Mouse (Mus musculus) CD4-positive, CD25-positive, alpha-beta regulatory T cell, adult 2 months (primary cell): Measurements from ENCODE around the gene Bricd5.

ENCODE experiments used
- DNase-seq: peaks from one replicate; pipeline ENCODE4 v3.0.0-alpha.2; 2012; ENCODE audit warnings: low read depth, low spot score

Gene Bricd5

GRCm38 (mm10) chr17:24461580-24461979, 12.1 kb upstream of the Bricd5 start:
- DNase-seq = peak; percentile 73

DNA sequence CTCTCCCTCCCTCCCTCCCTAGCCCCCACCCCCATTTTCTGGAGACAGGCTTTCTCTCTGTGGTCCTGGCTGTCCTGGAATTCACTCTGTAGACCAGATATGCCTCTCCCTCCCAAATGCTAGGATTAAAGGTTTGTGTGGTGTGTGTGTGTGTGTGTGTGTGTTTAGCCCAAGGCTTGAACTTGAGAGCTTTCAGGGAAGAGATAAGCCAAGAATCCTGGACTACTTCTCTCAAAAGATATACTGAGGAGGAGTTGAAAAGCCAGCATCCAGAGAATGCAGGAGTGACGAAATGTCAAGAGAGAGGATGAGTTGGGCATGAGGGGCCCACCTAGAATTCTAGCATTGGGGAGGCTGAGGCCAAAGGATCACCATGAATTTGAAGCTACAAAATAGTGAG, 10.8 kb upstream of the Bricd5 start:
- DNase-seq = no peak

GRCm38 (mm10) chr17:24463374-24464133, 10.1 kb upstream of the Bricd5 start:
- peak; percentile 26 for DNase-seq

DNA sequence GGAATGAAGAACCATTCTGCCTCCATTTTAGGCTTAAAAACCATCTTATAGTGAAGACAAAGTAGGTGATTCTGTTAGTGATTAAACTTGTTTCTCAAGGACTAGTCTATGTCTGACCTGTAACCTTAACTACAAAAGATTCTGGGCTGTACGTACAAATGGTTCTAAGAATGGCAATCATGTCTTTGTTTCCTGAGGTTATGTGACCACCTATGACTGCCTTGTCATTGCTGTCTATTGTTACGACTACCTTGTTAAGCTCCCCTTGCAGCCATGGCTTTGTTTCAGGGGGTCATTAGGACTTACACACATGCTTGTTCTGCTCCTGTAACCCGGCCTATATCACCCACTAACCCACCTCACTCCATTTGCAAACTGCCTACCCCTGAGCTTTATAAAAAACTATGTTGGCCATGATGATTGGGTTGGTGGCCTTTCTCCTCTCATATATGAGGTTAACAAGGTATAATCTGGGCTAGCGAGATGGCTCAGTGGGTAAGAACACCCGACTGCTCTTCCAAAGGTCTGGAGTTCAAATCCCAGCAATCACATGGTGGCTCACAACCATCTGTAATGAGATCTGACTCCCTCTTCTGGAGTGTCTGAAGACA, 4.9 kb upstream of the Bricd5 start:
- no peak for DNase-seq

DNA sequence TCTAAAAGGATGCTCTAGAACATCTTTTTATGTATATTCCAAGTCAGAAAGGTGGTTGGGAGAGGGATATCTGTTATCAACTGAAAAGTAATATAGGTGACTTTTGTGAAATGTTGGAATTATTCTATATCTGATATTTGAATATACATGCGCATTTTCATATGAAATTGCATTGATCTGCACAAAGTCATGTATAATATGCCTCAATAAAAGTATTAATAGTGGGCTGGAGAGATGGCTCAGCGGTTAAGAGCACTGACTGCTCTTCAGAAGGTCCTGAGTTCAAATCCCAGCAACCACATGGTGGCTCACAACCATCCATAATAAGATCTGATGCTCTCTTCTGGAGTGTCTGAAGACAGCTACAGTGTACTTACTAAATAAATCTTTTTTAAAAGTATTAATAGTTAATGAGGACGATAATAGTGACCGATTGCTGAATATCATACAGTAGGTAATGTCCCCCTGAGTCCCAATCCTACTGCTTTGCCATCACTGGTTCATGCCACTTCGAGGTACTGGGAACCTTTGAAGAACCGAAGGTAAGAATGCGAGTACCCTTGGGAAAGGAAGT, 4.3 kb upstream of the Bricd5 start:
- no peak for DNase-seq

DNA sequence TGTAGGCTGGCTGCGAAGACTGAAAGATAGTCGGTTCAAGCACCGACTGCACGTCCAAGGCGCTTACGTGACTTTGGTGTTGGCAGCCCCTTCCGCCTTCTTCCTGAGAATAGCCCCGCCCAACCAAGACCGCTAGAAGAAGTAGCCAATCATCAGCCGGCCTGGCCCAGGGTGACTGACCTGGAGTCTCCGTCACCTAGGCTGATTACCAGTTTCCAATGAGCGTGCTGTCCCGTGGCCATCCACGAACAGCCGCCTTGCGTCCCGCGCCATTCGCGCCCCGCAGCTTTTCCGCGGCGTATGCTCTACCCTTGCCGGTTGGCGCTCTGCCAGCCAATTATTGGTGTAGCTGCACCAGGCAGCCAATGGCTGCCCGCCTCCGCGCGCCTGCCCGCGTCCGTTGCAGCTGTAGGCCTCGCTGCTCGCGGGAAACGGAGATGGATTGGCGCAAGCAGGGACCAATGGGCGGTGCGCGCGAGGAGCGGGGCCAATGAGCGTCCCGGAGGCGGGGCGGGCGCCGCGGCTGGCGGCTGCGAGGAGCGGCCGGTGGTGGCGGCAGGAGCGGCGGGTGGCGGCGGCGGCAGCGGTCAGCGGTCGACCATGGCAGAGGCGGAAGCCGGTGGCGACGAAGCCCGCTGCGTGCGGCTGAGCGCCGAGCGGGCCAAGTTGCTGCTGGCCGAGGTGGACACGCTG, 3.6 kb upstream of the Bricd5 start, which contains the start of the genes E4f1 and Pgp:
E4f1 (minus strand) TSS at position 404 of the 693 bp plus-strand sequence.
Pgp (plus strand) TSS at position 483 of the 693 bp plus-strand sequence.
- peak; percentile 99 for DNase-seq

GRCm38 (mm10) chr17:24470701-24471527, 2.8 kb upstream of the Bricd5 start:
- no peak for DNase-seq

DNA sequence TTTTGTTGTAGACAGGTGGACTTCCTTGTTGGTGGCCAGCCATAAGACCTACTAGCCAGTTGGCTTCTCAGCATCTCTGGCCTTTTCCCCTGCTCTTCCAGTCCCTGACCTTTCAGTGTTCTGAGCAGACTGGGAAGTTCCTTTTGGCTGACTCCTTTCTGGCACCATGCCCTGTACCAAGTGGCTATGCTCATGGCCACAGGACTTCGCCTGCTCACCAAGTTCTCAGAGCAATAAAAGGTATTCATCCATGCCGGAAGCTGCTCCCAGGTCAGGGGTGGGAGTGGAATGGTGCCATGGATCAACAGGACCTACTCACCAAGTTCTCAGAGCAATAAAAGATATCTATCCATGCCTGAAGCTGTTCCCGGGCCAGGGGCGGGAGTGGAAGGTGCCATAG, 1.2 kb upstream of the Bricd5 start:
- DNase-seq = no peak

GRCm38 (mm10) chr17:24474557-24474956, 873 bp downstream of the Bricd5 start:
- DNase-seq = no peak

DNA sequence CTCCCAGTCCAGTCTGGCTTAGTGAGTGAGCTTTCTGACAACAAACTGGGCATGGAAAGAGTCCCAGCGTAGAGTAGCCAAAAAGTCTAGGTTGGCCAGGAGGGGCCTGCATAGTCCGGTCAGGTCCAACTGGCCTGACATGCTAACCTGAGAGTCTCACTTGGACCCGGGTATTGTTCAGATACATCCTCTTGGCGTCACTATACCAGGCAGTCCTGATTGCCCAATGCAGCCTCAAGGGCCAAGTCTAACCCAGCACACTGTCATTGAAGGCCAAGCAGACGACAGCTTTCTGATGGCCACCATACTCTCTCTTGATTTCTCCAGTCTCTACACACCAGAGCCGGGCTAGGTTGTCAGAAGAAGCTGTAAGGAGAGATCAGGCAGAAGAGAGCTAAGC, 1.9 kb downstream of the Bricd5 start:
- no peak for DNase-seq

DNA sequence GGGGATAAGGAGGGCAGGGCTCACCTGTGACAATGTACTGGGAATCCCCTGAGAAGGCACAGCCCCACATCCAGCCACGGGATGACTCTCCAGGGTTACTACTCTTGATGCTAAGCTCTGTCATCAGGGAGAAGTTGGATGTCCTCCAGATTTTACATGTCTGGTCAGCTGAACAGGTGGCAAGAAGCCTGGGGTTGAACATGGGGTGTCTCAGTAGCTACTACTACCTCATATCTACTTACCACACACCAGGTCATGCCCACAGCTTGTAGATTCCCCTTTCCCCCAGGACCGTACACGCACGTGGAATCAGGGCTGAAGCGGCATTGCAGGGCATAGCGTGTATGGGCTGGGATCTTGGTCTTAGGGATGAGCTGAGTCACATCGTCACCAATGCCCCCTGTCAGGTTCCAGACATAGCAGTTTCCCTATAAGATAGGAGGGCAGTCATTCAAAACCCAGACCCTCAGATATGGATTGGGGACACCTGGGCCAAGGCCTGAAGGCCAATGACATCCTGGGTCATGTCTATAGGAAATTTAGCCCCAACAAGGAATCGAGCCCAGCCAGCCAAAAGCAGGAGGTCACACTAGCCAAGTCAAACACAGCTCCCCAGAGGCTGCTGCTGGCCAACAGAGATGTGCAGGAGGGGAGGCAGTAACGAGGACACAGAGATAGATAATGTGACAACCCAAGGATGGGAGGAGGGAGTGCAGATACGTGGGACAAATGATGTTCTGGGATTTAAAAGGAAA, 2.5 kb downstream of the Bricd5 start:
- no peak for DNase-seq

DNA sequence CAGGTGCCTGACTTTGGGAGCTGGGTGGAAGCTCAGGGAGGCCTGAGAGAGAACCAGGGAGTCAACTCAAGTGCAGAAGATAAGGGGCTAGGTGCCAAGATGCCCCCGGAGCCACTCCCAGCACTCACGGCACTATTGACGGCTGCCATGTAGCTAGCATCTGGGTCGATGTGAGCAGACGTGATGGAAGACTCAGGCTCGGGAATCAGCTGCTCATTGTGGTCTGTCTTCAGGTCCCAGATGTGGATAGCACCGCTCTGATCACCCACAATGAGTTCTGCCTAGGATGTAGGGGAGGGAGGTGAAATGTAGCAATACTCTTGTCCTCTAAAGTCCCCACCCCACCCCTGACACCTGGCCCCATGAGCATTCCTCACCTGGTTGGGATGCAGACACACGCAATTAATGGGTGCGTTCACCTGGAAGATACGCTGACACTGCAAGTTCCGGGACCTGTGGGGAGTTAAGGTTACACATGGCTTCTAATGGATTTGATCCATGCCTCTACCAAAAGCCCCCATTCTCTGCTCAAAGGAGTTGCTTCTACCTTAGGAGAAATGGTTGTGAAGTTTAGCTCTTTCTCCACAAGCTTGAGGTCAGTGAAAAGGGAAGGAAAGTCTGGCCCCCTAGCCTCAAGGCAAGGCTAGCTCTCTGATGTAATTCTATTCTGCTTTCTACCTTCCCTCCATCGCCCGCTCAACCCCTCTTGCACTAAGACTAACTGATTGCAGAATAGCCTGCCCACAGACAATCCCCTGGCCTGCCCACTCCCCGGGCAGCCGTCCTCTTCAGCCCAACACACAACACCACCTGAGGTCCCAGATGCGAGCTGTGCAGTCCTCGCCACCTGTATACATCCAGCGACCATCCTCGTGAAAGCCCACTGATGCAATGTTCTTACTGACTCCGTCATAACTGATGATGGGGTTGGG, 3.6 kb downstream of the Bricd5 start:
- no peak for DNase-seq

GRCm38 (mm10) chr17:24477985-24478600, 4.4 kb downstream of the Bricd5 start:
- DNase-seq = peak; percentile 23

DNA sequence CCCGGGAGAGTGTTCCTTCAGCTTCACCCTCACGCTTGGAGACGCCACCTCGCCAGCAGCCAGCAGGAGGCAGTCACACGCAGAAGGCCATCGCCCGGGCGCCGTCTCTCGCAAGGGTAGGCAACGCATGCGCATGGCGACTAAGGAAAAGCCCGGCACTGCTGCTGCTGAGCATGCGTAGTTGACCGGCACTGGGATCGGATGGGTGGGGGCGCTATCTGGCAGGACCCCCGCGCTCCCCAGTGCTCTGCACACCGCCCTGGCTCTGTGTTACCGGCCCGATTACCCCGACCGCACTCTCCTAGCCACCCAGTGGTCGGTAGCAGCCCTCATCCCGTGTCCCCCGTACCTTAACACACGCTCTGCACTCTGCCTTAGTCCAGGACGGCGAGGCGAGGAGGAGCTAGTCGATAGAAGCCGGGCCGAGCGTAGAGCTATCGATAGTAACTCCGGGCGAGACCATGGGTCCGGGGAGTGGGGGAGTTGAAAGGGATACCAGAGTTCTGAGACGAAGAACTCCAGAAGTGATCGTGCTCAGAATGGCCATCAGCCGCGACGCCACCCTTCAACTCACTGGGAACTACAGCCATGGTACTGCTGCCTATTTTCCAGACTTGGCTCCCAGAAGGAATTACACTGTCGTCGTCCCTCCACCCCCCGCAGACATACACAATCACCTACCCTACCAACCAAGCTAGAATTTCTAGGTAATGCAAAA, 5.1 kb downstream of the Bricd5 start, which contains the start of gene Mlst8:
Mlst8 (minus strand) TSS at position 416 of the 718 bp plus-strand sequence.
- peak; percentile 98 for DNase-seq

DNA sequence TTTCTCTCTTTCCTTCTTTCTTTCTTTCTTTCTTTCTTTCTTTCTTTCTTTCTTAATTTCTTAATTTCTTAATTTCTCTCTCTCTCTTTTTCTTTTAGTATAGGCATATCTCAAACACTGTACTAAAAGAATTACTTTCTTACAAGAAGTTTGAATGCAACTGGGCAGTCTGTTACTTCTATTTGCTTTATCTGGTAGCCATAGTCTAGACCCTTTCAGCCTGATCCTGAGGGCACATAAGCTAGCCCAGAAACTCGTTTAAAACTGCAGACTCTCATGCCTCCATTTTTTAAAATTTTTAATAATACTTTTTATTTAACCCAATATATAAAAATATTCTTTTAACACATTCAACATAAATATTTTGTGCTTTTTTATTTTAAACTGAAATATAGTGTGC, 5.7 kb downstream of the Bricd5 start:
- no peak for DNase-seq

- DNase-seq = no peak
These were observed 6.6 kb downstream of the Bricd5 start for GRCm38 (mm10) chr17:24480201-24480826.

- no peak for DNase-seq
These were observed 7.5 kb downstream of the Bricd5 start for GRCm38 (mm10) chr17:24481027-24481815.
